Comparison of ENCODE assay signal across 10 mouse cellular contexts in genomic region chr4:129293702-129294101, GRCm38 (mm10). TPM values are rescaled to one million over a fixed set of nuclear protein-coding genes. Genes with fewer than 3 reads are reported as not detected.
DNase-seq lines count a peak whose midpoint lies in the region; ATAC-seq and TF ChIP-seq lines count a peak whose summit lies in the region.
"Had no signal": no experiment of that assay in that cellular context is flagged by ENCODE, and none has a peak within 500 bp of the region (broad histone marks: within the 10 kb centered on the region; RNA-seq: fewer than 3 reads in every experiment).

No protein-coding gene starts in this region.

- 0 out of 2 replicates have a peak, but pooled peaks cover 3% of the 10 kb centered on the region for H3K9me3 ChIP-seq in forebrain, embryonic 10.5 days
- H3K9me3 ChIP-seq in forebrain, embryonic 14.5 days (replicated peaks; ENCODE audit: control insufficient read depth, low read length) = no peaks in the 10 kb centered on the region
- no peaks in the 10 kb centered on the region for H3K9me3 ChIP-seq in kidney, embryonic 15.5 days (replicated peaks)
- no peaks in the 10 kb centered on the region for H3K9me3 ChIP-seq in ES-Bruce4 (replicated peaks; ENCODE audit: control insufficient read depth, insufficient read depth, low read length, poor library complexity, severe bottlenecking)
- no peaks in the 10 kb centered on the region for H3K9me3 ChIP-seq in limb, embryonic 10.5 days (replicated peaks)
- H3K9me3 ChIP-seq in forebrain, embryonic 11.5 days (ENCODE audit: control insufficient read depth, low read length) = no peaks in the 10 kb centered on the region
- H3K9me3 ChIP-seq: forebrain, embryonic 15.5 days had no signal

- no peak for ATAC-seq in forebrain, embryonic 14.5 days
- 0 out of 2 replicates have a peak, but pooled peaks have one; percentile 22 for ATAC-seq in kidney, embryonic 15.5 days (replicated peaks; ENCODE audit: low FRiP score)
- ATAC-seq in forebrain, embryonic 11.5 days (replicated peaks; ENCODE audit: low FRiP score) = no peak
- ATAC-seq: forebrain, embryonic 15.5 days had no signal

- no peak for TF ChIP-seq EP300 in ES-Bruce4 (IDR thresholded peaks at IDR 0.05; ENCODE audit: insufficient read depth, low read depth, low read length)

- no peak for DNase-seq in forebrain, embryonic 10.5 days (ENCODE audit: extremely low spot score, low spot score)
- no peak for DNase-seq in forebrain, embryonic 14.5 days (ENCODE audit: low spot score)
- DNase-seq in kidney, adult 9 months = no peak
- peak; percentile 45 for DNase-seq in limb, embryonic 10.5 days (ENCODE audit: low spot score)
- no peak for DNase-seq in adipocyte (ENCODE audit: low spot score)
- DNase-seq in forebrain, embryonic 11.5 days (ENCODE audit: low spot score) = no peak
- DNase-seq: cerebellum, adult 9-11 months had no signal

- H3K36me3 ChIP-seq in forebrain, embryonic 10.5 days (replicated peaks) = no peaks in the 10 kb centered on the region
- H3K36me3 ChIP-seq in forebrain, embryonic 14.5 days (ENCODE audit: control insufficient read depth, insufficient read depth, low read length) = no peaks in the 10 kb centered on the region
- H3K36me3 ChIP-seq in kidney, embryonic 15.5 days = no peaks in the 10 kb centered on the region
- no peaks in the 10 kb centered on the region for H3K36me3 ChIP-seq in ES-Bruce4 (ENCODE audit: control insufficient read depth, insufficient read depth, low read length, poor library complexity, severe bottlenecking)
- H3K36me3 ChIP-seq in limb, embryonic 10.5 days = no peaks in the 10 kb centered on the region
- H3K36me3 ChIP-seq in forebrain, embryonic 11.5 days (ENCODE audit: control insufficient read depth, insufficient read depth, low read length) = no peaks in the 10 kb centered on the region
- H3K36me3 ChIP-seq: forebrain, embryonic 15.5 days had no signal

- peaks cover 19% of the 10 kb centered on the region for H3K4me1 ChIP-seq in forebrain, embryonic 10.5 days
- no peaks in the 10 kb centered on the region for H3K4me1 ChIP-seq in forebrain, embryonic 14.5 days (ENCODE audit: control insufficient read depth, insufficient read depth, low read length)
- H3K4me1 ChIP-seq in kidney, embryonic 15.5 days = peaks cover 12% of the 10 kb centered on the region
- peaks cover 3% of the 10 kb centered on the region for H3K4me1 ChIP-seq in ES-Bruce4 (ENCODE audit: control insufficient read depth, insufficient read depth, low read length)
- peaks cover 21% of the 10 kb centered on the region for H3K4me1 ChIP-seq in limb, embryonic 10.5 days
- peaks cover 3% of the 10 kb centered on the region; the same call in 1 of the 2 replicates for H3K4me1 ChIP-seq in forebrain, embryonic 11.5 days (replicated peaks; ENCODE audit: control insufficient read depth, insufficient read depth, low read length)

- no peak for TF ChIP-seq POLR2A in ES-Bruce4 (IDR thresholded peaks at IDR 0.05; ENCODE audit: insufficient read depth, low read length)

- peaks cover 30% of the 10 kb centered on the region for H3K27me3 ChIP-seq in forebrain, embryonic 10.5 days (ENCODE audit: poor library complexity, severe bottlenecking)
- no peaks in the 10 kb centered on the region for H3K27me3 ChIP-seq in forebrain, embryonic 14.5 days (replicated peaks; ENCODE audit: control insufficient read depth, insufficient read depth, low read length)
- 0 out of 2 replicates have a peak, but pooled peaks cover 1% of the 10 kb centered on the region for H3K27me3 ChIP-seq in kidney, embryonic 15.5 days
- no peaks in the 10 kb centered on the region for H3K27me3 ChIP-seq in ES-Bruce4 (ENCODE audit: control insufficient read depth, insufficient read depth, low read length, poor library complexity, severe bottlenecking)
- H3K27me3 ChIP-seq in limb, embryonic 10.5 days (ENCODE audit: low read depth, poor library complexity, severe bottlenecking) = peaks cover 5% of the 10 kb centered on the region
- H3K27me3 ChIP-seq in forebrain, embryonic 11.5 days (ENCODE audit: control insufficient read depth, insufficient read depth, low read length) = no peaks in the 10 kb centered on the region
- H3K27me3 ChIP-seq: forebrain, embryonic 15.5 days had no signal

- no peak overlapping the region for H3K4me2 ChIP-seq in forebrain, embryonic 14.5 days (ENCODE audit: low read length)
- peak overlapping the region; percentile 40 for H3K4me2 ChIP-seq in kidney, embryonic 15.5 days
- H3K4me2 ChIP-seq in forebrain, embryonic 11.5 days (ENCODE audit: low read depth, low read length, severe bottlenecking) = no peak overlapping the region
- H3K4me2 ChIP-seq: forebrain, embryonic 15.5 days had no signal

- H3K4me3 ChIP-seq in forebrain, embryonic 10.5 days = 0 out of 2 replicates have a peak overlapping the region, but pooled peaks have one; percentile 13
- no peak overlapping the region for H3K4me3 ChIP-seq in forebrain, embryonic 14.5 days (ENCODE audit: low read depth, low read length)
- H3K4me3 ChIP-seq in kidney, embryonic 15.5 days (replicated peaks) = peak overlapping the region; percentile 10; the same call in 1 of the 2 replicates
- H3K4me3 ChIP-seq in ES-Bruce4 (ENCODE audit: low read depth, low read length) = peak overlapping the region; percentile 18
- H3K4me3 ChIP-seq in limb, embryonic 10.5 days = peak overlapping the region; percentile 21; the same call in 1 of the 2 replicates
- no peak overlapping the region for H3K4me3 ChIP-seq in forebrain, embryonic 11.5 days (ENCODE audit: low read depth, low read length)
- H3K4me3 ChIP-seq: forebrain, embryonic 15.5 days had no signal

- 36% methylated on average over 16 of the region's 16 CpGs for WGBS in forebrain, embryonic 10.5 days
- WGBS in forebrain, embryonic 14.5 days = 36% methylated on average over 16 of the region's 16 CpGs
- 38% methylated on average over 16 of the region's 16 CpGs for WGBS in kidney, embryonic 15.5 days
- WGBS in limb, embryonic 10.5 days = 32% methylated on average over 16 of the region's 16 CpGs
- WGBS in forebrain, embryonic 11.5 days = 35% methylated on average over 16 of the region's 16 CpGs

- no peak for TF ChIP-seq CTCF in ES-Bruce4 (IDR thresholded peaks at IDR 0.05; ENCODE audit: low read depth, low read length)

- 0 out of 2 replicates have a peak overlapping the region, but pooled peaks have one; percentile 32 for H3K27ac ChIP-seq in forebrain, embryonic 10.5 days
- H3K27ac ChIP-seq in forebrain, embryonic 14.5 days (ENCODE audit: low read depth, low read length) = no peak overlapping the region
- no peak overlapping the region for H3K27ac ChIP-seq in kidney, embryonic 15.5 days
- no peak overlapping the region for H3K27ac ChIP-seq in ES-Bruce4 (ENCODE audit: insufficient read depth, low read length)
- H3K27ac ChIP-seq in limb, embryonic 10.5 days = peak overlapping the region; percentile 36; the same call in 1 of the 2 replicates
- H3K27ac ChIP-seq in forebrain, embryonic 11.5 days (ENCODE audit: low read depth, low read length) = no peak overlapping the region
- H3K27ac ChIP-seq: forebrain, embryonic 15.5 days had no signal

- H3K9ac ChIP-seq in forebrain, embryonic 14.5 days (ENCODE audit: low read length) = no peak overlapping the region
- H3K9ac ChIP-seq in kidney, embryonic 15.5 days = no peak overlapping the region
- H3K9ac ChIP-seq in ES-Bruce4 (ENCODE audit: low read depth, poor library complexity, severe bottlenecking) = peak overlapping the region; percentile 2
- H3K9ac ChIP-seq in forebrain, embryonic 11.5 days (ENCODE audit: low read length) = no peak overlapping the region
- H3K9ac ChIP-seq: forebrain, embryonic 15.5 days had no signal

RNA-seq across cellular contexts. Expression of gene Sync, which starts 6.3 kb away (rescaled TPM):
- 0.41 and 0.50 TPM in 2 replicates for polyA plus RNA-seq in forebrain, embryonic 10.5 days (2016; fragmentation: Nextera tagmentation; extraction: Ambion mirVana)
- polyA plus RNA-seq in forebrain, embryonic 14.5 days (2014; fragmentation: Nextera tagmentation; extraction: Ambion mirVana) = 0.14 and 0.24 TPM in 2 replicates
- polyA plus RNA-seq in kidney, embryonic 15.5 days (2015; fragmentation: Nextera tagmentation; extraction: Ambion mirVana) = 1.1 and 1.6 TPM in 2 replicates
- 0.87 and 0.90 TPM in 2 replicates for polyA plus RNA-seq in ES-Bruce4 (2011; ENCODE audit: insufficient read depth, insufficient read length, low read depth, missing spikeins)
- 0.36 and 0.39 TPM in 2 replicates for polyA plus RNA-seq in limb, embryonic 10.5 days (2016; fragmentation: Nextera tagmentation; extraction: Ambion mirVana)
- 0.37 and 0.57 TPM in 2 replicates for polyA plus RNA-seq in forebrain, embryonic 11.5 days (2014; fragmentation: Nextera tagmentation; extraction: Ambion mirVana)

RNA-seq across cellular contexts. Expression of gene C77080, which starts 32.5 kb away (rescaled TPM):
- polyA plus RNA-seq in forebrain, embryonic 10.5 days (2016; fragmentation: Nextera tagmentation; extraction: Ambion mirVana) = 3.3 and 3.9 TPM in 2 replicates
- polyA plus RNA-seq in forebrain, embryonic 14.5 days (2014; fragmentation: Nextera tagmentation; extraction: Ambion mirVana) = 3.6 and 4.2 TPM in 2 replicates
- polyA plus RNA-seq in kidney, embryonic 15.5 days (2015; fragmentation: Nextera tagmentation; extraction: Ambion mirVana) = 8.3 and 9.1 TPM in 2 replicates
- 50.2 and 55.1 TPM in 2 replicates for polyA plus RNA-seq in ES-Bruce4 (2011; ENCODE audit: insufficient read depth, insufficient read length, low read depth, missing spikeins)
- polyA plus RNA-seq in limb, embryonic 10.5 days (2016; fragmentation: Nextera tagmentation; extraction: Ambion mirVana) = 4.0 and 4.1 TPM in 2 replicates
- 4.7 and 4.8 TPM in 2 replicates for polyA plus RNA-seq in forebrain, embryonic 11.5 days (2014; fragmentation: Nextera tagmentation; extraction: Ambion mirVana)

RNA-seq across cellular contexts. Expression of gene Rbbp4, which starts 41.5 kb away (rescaled TPM):
- 546 and 553 TPM in 2 replicates for polyA plus RNA-seq in forebrain, embryonic 10.5 days (2016; fragmentation: Nextera tagmentation; extraction: Ambion mirVana)
- polyA plus RNA-seq in forebrain, embryonic 14.5 days (2014; fragmentation: Nextera tagmentation; extraction: Ambion mirVana) = 428 and 447 TPM in 2 replicates
- 430 and 490 TPM in 2 replicates for polyA plus RNA-seq in kidney, embryonic 15.5 days (2015; fragmentation: Nextera tagmentation; extraction: Ambion mirVana)
- 375 and 419 TPM in 2 replicates for polyA plus RNA-seq in ES-Bruce4 (2011; ENCODE audit: insufficient read depth, insufficient read length, low read depth, missing spikeins)
- 561 and 589 TPM in 2 replicates for polyA plus RNA-seq in limb, embryonic 10.5 days (2016; fragmentation: Nextera tagmentation; extraction: Ambion mirVana)
- 508 and 555 TPM in 2 replicates for polyA plus RNA-seq in forebrain, embryonic 11.5 days (2014; fragmentation: Nextera tagmentation; extraction: Ambion mirVana)

RNA-seq across cellular contexts. Expression of gene Zbtb8os, which starts 41.8 kb away (rescaled TPM):
- 46.5 and 55.4 TPM in 2 replicates for polyA plus RNA-seq in forebrain, embryonic 10.5 days (2016; fragmentation: Nextera tagmentation; extraction: Ambion mirVana)
- polyA plus RNA-seq in forebrain, embryonic 14.5 days (2014; fragmentation: Nextera tagmentation; extraction: Ambion mirVana) = 27.7 and 37.1 TPM in 2 replicates
- 46.9 and 47.5 TPM in 2 replicates for polyA plus RNA-seq in kidney, embryonic 15.5 days (2015; fragmentation: Nextera tagmentation; extraction: Ambion mirVana)
- polyA plus RNA-seq in ES-Bruce4 (2011; ENCODE audit: insufficient read depth, insufficient read length, low read depth, missing spikeins) = 138 and 146 TPM in 2 replicates
- polyA plus RNA-seq in limb, embryonic 10.5 days (2016; fragmentation: Nextera tagmentation; extraction: Ambion mirVana) = 49.5 and 50.3 TPM in 2 replicates
- polyA plus RNA-seq in forebrain, embryonic 11.5 days (2014; fragmentation: Nextera tagmentation; extraction: Ambion mirVana) = 44.9 and 46.2 TPM in 2 replicates

Comparison
In these comparisons a context has a peak if more than half of its experiments do, and no peak if none do; other contexts are left out.
1. H3K27ac ChIP-seq: peak in forebrain, embryonic 10.5 days (single experiment) and limb, embryonic 10.5 days (single experiment); none in forebrain, embryonic 14.5 days (single experiment), kidney, embryonic 15.5 days (single experiment), ES-Bruce4 (single experiment) and forebrain, embryonic 11.5 days (single experiment).
2. H3K4me3 ChIP-seq: peak in forebrain, embryonic 10.5 days (single experiment), kidney, embryonic 15.5 days (single experiment), ES-Bruce4 (single experiment) and limb, embryonic 10.5 days (single experiment); none in forebrain, embryonic 14.5 days (single experiment) and forebrain, embryonic 11.5 days (single experiment).